Comparison of ENCODE assay signal across 9 mouse cellular contexts in genomic region chrX:21293666-21294065, GRCm38 (mm10).
DNase-seq lines count a peak whose midpoint lies in the region; ATAC-seq lines count a peak whose summit lies in the region.
"Had no signal": no experiment of that assay in that cellular context is flagged by ENCODE, and none has a peak within 500 bp of the region (broad histone marks: within the 10 kb centered on the region; RNA-seq: fewer than 3 reads in every experiment).

No protein-coding gene starts in this region.

- WGBS in heart, embryonic 11.5 days (ENCODE audit: insufficient replicate concordance): 8% methylated on average over 5 of the region's 5 CpGs

- no peak for ATAC-seq in heart, embryonic 11.5 days (replicated peaks; ENCODE audit: insufficient number of reproducible peaks, low FRiP score, low TSS enrichment)
- ATAC-seq in megakaryocyte, adult 5-6 weeks (ENCODE audit: poor library complexity, severe bottlenecking): no peak

- H3K36me3 ChIP-seq in heart, embryonic 11.5 days (ENCODE audit: control insufficient read depth, insufficient read depth, low read length): no peaks in the 10 kb centered on the region
- H3K36me3 ChIP-seq: embryonic facial prominence, embryonic 12.5 days had no signal

- H3K9ac ChIP-seq in heart, embryonic 11.5 days (ENCODE audit: low read depth, low read length): no peak overlapping the region
- H3K9ac ChIP-seq: embryonic facial prominence, embryonic 12.5 days had no signal

- no peak overlapping the region for H3K27ac ChIP-seq in heart, embryonic 11.5 days (ENCODE audit: low read depth, low read length)
- H3K27ac ChIP-seq: embryonic facial prominence, embryonic 12.5 days had no signal

- intact Hi-C loops in heart, postnatal 14 days (cut with DNase I): loop anchor here (2.0 kb wide), 1 partner anchor 53 kb away; no protein-coding TSS in a partner anchor

- H3K4me1 ChIP-seq in heart, embryonic 11.5 days (ENCODE audit: control insufficient read depth, insufficient read depth, low read length): no peaks in the 10 kb centered on the region
- H3K4me1 ChIP-seq: embryonic facial prominence, embryonic 12.5 days had no signal

- H3K4me3 ChIP-seq in heart, embryonic 11.5 days (ENCODE audit: low read depth, low read length): no peak overlapping the region
- H3K4me3 ChIP-seq: embryonic facial prominence, embryonic 12.5 days had no signal

- no peak overlapping the region for H3K4me2 ChIP-seq in heart, embryonic 11.5 days
- H3K4me2 ChIP-seq: embryonic facial prominence, embryonic 12.5 days had no signal

- no peaks in the 10 kb centered on the region for H3K9me3 ChIP-seq in heart, embryonic 11.5 days (replicated peaks; ENCODE audit: control insufficient read depth, low read length)
- H3K9me3 ChIP-seq: embryonic facial prominence, embryonic 12.5 days had no signal

- peak; percentile 26 to 46 for DNase-seq in heart, postnatal 14 days
- peak; percentile 10 for DNase-seq in urinary bladder, postnatal 10 days (ENCODE audit: low spot score)
- DNase-seq in urinary bladder, adult 2 months (ENCODE audit: low spot score): no peak
- peak; percentile 11 for DNase-seq in cerebellum, adult 9-10 months
- peak; percentile 50 to 75 for DNase-seq in kidney, postnatal 4 days
- peak; percentile 20 for DNase-seq in retina, postnatal 7 days (ENCODE audit: low read depth, low spot score)

- H3K27me3 ChIP-seq in heart, embryonic 11.5 days (ENCODE audit: control insufficient read depth, insufficient read depth, low read length): no peaks in the 10 kb centered on the region
- H3K27me3 ChIP-seq: embryonic facial prominence, embryonic 12.5 days had no signal
